Mouse (Mus musculus) ES-E14 (cell line): ENCODE measurements around the gene Phospho1.

ENCODE experiments used
- CHD2 ChIP-seq: IDR thresholded peaks from 2 replicates; pipeline ENCODE4 v1.6.1; 2014; ENCODE audit warnings: mild to moderate bottlenecking, low read depth, low read length, inconsistent platforms
- HCFC1 ChIP-seq: IDR thresholded peaks from 2 replicates; pipeline ENCODE4 v1.6.1; 2012; ENCODE audit warnings: low read length, inconsistent platforms, borderline replicate concordance; ENCODE audit not compliant: insufficient read depth
- MAFK ChIP-seq: IDR thresholded peaks from 2 replicates; pipeline ENCODE4 v1.6.1; 2014; ENCODE audit warnings: mild to moderate bottlenecking, low read depth, low read length, inconsistent platforms; ENCODE audit not compliant: insufficient read depth
- ZNF384 ChIP-seq: IDR thresholded peaks from 2 replicates; pipeline ENCODE4 v1.6.1; 2012; ENCODE audit warnings: low read depth, low read length, inconsistent platforms

- TF ChIP-seq HCFC1, result no peak
- no peak for TF ChIP-seq CHD2
- no peak for TF ChIP-seq ZNF384
- no peak for TF ChIP-seq MAFK
Observed at GRCm38 (mm10) chr11:95834143-95834667, 9.9 kb downstream of the Phospho1 start.
